Mouse (Mus musculus) erythroblast, embryonic 14.5 days (primary cell): ENCODE measurements around the gene Slc24a3.

ENCODE experiments used
- GATA1 ChIP-seq: IDR thresholded peaks from 2 replicates; pipeline ENCODE4 v1.6.1; 2012; ENCODE audit warnings: low read length, inconsistent platforms, mixed read lengths
- TAL1 ChIP-seq: IDR thresholded peaks from 3 replicates; pipeline ENCODE4 v1.6.1; 2012; ENCODE audit warnings: low read length, inconsistent platforms, mixed read lengths

DNA sequence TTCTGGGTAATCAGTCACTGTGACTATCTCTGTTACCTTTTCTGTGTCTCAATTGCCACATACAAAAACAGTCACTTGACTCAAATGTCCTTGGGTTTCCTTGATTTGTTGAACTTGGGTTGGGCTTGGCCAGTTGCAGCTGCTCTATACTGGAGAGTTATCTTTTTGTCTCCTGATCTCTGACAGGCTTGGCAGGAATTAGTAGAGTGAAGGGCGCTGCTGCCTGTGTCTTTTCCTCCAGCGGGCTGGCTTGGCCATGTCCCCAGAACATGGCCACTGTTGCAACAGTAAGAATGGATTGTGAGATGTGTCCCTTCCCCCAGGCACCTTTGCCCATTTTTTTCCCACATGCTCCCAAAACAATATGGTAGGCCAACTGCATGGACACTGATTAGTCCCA, 340.1 kb downstream of the Slc24a3 start:
- TF ChIP-seq TAL1 (no peak), GATA1 (no peak)
